Mouse (Mus musculus) C2C12 (cell line): ENCODE data around the gene Afmid.

Experiments used
- CEBPB ChIP-seq: IDR thresholded peaks from one replicate; pipeline ENCODE4 v1.6.1; 2011; ENCODE audit warnings: low read depth, mild to moderate bottlenecking, control low read depth, moderate library complexity
- CTCF ChIP-seq: IDR thresholded peaks from one replicate; pipeline ENCODE4 v1.5.1; 2011; ENCODE audit not compliant: control insufficient read depth, insufficient read depth, insufficient read length
- FOSL1 ChIP-seq: IDR thresholded peaks from one replicate; pipeline ENCODE4 v1.8.0; 2011; ENCODE audit warnings: mild to moderate bottlenecking, low read length; ENCODE audit not compliant: poor library complexity, insufficient read depth, severe bottlenecking
- MAX ChIP-seq: IDR thresholded peaks from one replicate; pipeline ENCODE4 v1.6.1; 2011; ENCODE audit warnings: mild to moderate bottlenecking, control low read depth
- MYOD1 ChIP-seq: IDR thresholded peaks from one replicate; pipeline ENCODE4 v1.6.1; 2011; ENCODE audit warnings: low read depth; ENCODE audit not compliant: control insufficient read depth, insufficient read length
- MYOG ChIP-seq: IDR thresholded peaks from one replicate; pipeline ENCODE4 v1.6.1; 2011; ENCODE audit not compliant: control insufficient read depth, insufficient read length; ENCODE audit errors: extremely low read depth
- USF1 ChIP-seq: IDR thresholded peaks from one replicate; pipeline ENCODE4 v1.6.1; 2011; ENCODE audit warnings: low read depth, mild to moderate bottlenecking, control low read depth, moderate library complexity

- TF ChIP-seq CTCF (no peak), FOSL1 (no peak), USF1 (no peak), MYOG (no peak), MAX (no peak), MYOD1 (no peak), CEBPB (no peak)
Observed at GRCm38 (mm10) chr11:117848271-117848984, 22.7 kb downstream of the Afmid start.
